Mouse (Mus musculus) liver, embryonic 13.5 days (tissue): ENCODE results near the gene Pln. TPM values are rescaled to one million over a fixed set of nuclear protein-coding genes. Genes with fewer than 3 reads are reported as not detected.

ENCODE experiments used
- ATAC-seq: fragments of 200-750 bp; cut with Nextera tagmentation; 2 replicates; pipeline ENCODE4 v1.8.0; 2017; ENCODE audit warnings: low read depth, mild to moderate bottlenecking, moderate number of reproducible peaks, moderate library complexity
- DNase-seq: peaks from one replicate; pipeline ENCODE4 v3.0.0; 2022
- H3K27ac ChIP-seq: fragments of 300-500 bp; sonication (generic); 2 replicates; pipeline ENCODE4 v1.5.1; 2015; ENCODE audit warnings: moderate library complexity, mild to moderate bottlenecking, inconsistent platforms
- H3K27me3 ChIP-seq: fragments of 300-500 bp; sonication (generic); 2 replicates; pipeline ENCODE4 v1.6.1; 2015; ENCODE audit warnings: mild to moderate bottlenecking, inconsistent platforms
- H3K36me3 ChIP-seq: fragments of 300-500 bp; sonication (generic); 2 replicates; pipeline ENCODE4 v1.6.1; 2015; ENCODE audit warnings: mild to moderate bottlenecking, inconsistent platforms
- H3K4me1 ChIP-seq: fragments of 300-500 bp; sonication (generic); replicated peaks from 2 replicates; pipeline ENCODE4 v1.6.1; 2015; ENCODE audit warnings: inconsistent platforms
- H3K4me2 ChIP-seq: fragments of 300-500 bp; sonication (generic); 2 replicates; pipeline ENCODE4 v1.6.1; 2015; ENCODE audit warnings: inconsistent platforms, mild to moderate bottlenecking, moderate library complexity
- H3K4me3 ChIP-seq: fragments of 300-500 bp; sonication (generic); replicated peaks from 2 replicates; pipeline ENCODE4 v1.5.1; 2015; ENCODE audit warnings: mild to moderate bottlenecking, inconsistent platforms
- H3K9ac ChIP-seq: fragments of 300-500 bp; sonication (generic); 2 replicates; pipeline ENCODE4 v1.6.1; 2015; ENCODE audit warnings: mild to moderate bottlenecking, inconsistent platforms
- H3K9me3 ChIP-seq: fragments of 300-500 bp; sonication (generic); replicated peaks from 2 replicates; pipeline ENCODE4 v1.6.1; 2016; ENCODE audit warnings: inconsistent platforms
- WGBS: fragments of 180-500 bp; shearing (Covaris S2); methylation state at CpG from one replicate; pipeline ENCODE4 v1.1.7; 2015; ENCODE audit not compliant: insufficient replicate concordance; 5-methylcytosine and 5-hydroxymethylcytosine counted together
- polyA plus RNA-seq: library from polyadenylated mRNA; unstranded; fragments of >200 nt; fragmentation: Nextera tagmentation; extraction: Ambion mirVana; gene quantifications from 2 replicates; pipeline ENCODE4 v1.2.1, GENCODE M21; 2015

Pln gene
- polyA plus RNA-seq = 0.37 and 1.1 TPM in 2 replicates

DNA sequence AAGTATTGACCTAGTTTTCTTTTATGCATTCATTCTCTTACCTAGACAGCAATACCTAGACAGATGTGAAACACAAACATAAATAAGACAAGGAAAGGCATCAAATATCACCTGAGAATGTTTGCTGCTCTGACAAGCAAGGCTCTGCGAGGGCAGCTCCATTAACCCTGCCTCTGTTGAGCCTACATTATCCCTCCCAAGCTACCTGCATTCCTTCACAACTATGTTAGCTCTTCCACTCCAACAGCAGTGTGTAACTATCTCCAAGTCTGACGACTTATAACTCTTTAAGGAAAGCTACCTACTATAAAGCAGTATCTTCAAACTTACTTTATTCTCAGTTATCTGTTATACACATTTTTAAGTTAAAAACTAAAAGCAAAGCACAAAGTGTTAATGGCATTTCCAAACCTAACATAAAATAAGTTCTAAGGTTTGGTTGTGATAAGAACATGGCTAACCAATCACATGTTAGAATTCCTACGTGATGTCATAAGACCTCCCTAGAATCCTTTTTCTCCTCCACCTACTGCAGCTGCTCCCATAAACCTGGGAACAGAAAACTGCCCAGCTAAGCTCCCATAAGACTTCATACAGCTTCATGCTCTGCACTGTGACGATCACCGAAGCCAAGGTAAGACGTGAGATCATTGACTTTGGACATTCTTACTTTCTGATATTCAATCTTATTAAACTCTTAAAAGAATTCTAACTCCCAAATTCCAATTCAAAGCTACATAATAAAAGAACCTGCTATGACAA, at the start of gene Pln:
Gene Pln, plus strand, starts transcription at position 506 of the 762 bp plus-strand sequence.
- Histone ChIP-seq H3K9ac (no peak within 1 kb of the TSS), H3K4me1 (peaks cover 38% of the 10 kb centered on the region), H3K9me3 (no peaks in the 10 kb centered on the region), H3K4me2 (no peak within 1 kb of the TSS), H3K27me3 (no peaks in the 10 kb centered on the region), H3K4me3 (no peak within 1 kb of the TSS), H3K27ac (no peak within 1 kb of the TSS; the same call in 1 of the 2 replicates), H3K36me3 (no peaks in the 10 kb centered on the region)
- ATAC-seq (no peak), DNase-seq (no peak)
- 71% methylated on average over 6 of the region's 6 CpGs for WGBS

GRCm38 (mm10) chr10:53305867-53306266, 31.6 kb upstream of the Pln start:
- whole genome bisulfite sequencing = 44% methylated on average over 3 of the region's 3 CpGs
- ATAC-seq = no peak
- Histone ChIP-seq H3K9ac (no peak overlapping the region), H3K36me3 (no peaks in the 10 kb centered on the region), H3K4me1 (no peaks in the 10 kb centered on the region), H3K4me3 (no peak overlapping the region), H3K27me3 (no peaks in the 10 kb centered on the region), H3K4me2 (no peak overlapping the region), H3K9me3 (no peaks in the 10 kb centered on the region), H3K27ac (no peak overlapping the region)
- no peak for DNase-seq

- Histone ChIP-seq H3K4me2 (no peak overlapping the region), H3K27me3 (no peaks in the 10 kb centered on the region), H3K4me1 (no peaks in the 10 kb centered on the region), H3K4me3 (no peak overlapping the region), H3K27ac (no peak overlapping the region), H3K36me3 (no peaks in the 10 kb centered on the region), H3K9me3 (no peaks in the 10 kb centered on the region), H3K9ac (no peak overlapping the region)
- 79% methylated on average over 3 of the region's 3 CpGs for WGBS
- DNase-seq (no peak), ATAC-seq (no peak)
Observed at GRCm38 (mm10) chr10:53306674-53307073, 30.8 kb upstream of the Pln start.

DNA sequence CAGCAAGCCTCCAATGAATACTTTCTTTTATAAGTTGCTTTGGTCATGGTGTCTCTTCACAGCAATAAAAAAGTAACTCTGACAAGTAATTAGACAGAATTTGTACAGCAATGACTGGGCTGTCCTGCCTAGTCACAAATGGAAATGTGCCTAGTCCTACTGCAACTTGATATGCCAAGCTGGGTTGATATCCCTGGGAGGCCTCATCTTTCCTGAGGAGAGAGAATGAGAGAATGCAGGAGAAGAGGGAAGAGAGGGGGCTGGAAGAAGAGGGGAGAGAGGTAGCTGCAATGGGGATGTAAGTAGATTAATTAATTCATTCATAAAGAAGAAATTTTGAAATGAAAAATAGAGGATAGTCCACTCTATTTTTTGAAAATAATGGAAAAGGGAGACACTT, 14.1 kb upstream of the Pln start:
- DNase-seq (no peak), ATAC-seq (no peak)
- Histone ChIP-seq H3K4me1 (peaks cover 9% of the 10 kb centered on the region), H3K9me3 (no peaks in the 10 kb centered on the region), H3K27me3 (no peaks in the 10 kb centered on the region), H3K9ac (no peak overlapping the region), H3K4me2 (no peak overlapping the region), H3K4me3 (no peak overlapping the region), H3K36me3 (no peaks in the 10 kb centered on the region), H3K27ac (no peak overlapping the region)

GRCm38 (mm10) chr10:53324663-53325062, 12.8 kb upstream of the Pln start:
- H3K9me3 ChIP-seq = no peaks in the 10 kb centered on the region
- no peak overlapping the region for H3K9ac ChIP-seq
- H3K4me3 ChIP-seq = no peak overlapping the region
- no peak for DNase-seq
- ATAC-seq = peak; percentile 85
- no peaks in the 10 kb centered on the region for H3K27me3 ChIP-seq
- no peak overlapping the region for H3K27ac ChIP-seq
- no peaks in the 10 kb centered on the region for H3K36me3 ChIP-seq
- H3K4me1 ChIP-seq = peaks cover 9% of the 10 kb centered on the region
- 5% methylated on average over 1 of the region's 1 CpGs for WGBS
- H3K4me2 ChIP-seq = no peak overlapping the region

GRCm38 (mm10) chr10:53326367-53326766, 11.1 kb upstream of the Pln start:
- Histone ChIP-seq H3K36me3 (no peaks in the 10 kb centered on the region), H3K4me2 (no peak overlapping the region), H3K4me1 (peaks cover 9% of the 10 kb centered on the region), H3K27ac (no peak overlapping the region), H3K9me3 (no peaks in the 10 kb centered on the region), H3K27me3 (no peaks in the 10 kb centered on the region), H3K9ac (no peak overlapping the region), H3K4me3 (no peak overlapping the region)
- ATAC-seq = no peak
- DNase-seq = no peak

DNA sequence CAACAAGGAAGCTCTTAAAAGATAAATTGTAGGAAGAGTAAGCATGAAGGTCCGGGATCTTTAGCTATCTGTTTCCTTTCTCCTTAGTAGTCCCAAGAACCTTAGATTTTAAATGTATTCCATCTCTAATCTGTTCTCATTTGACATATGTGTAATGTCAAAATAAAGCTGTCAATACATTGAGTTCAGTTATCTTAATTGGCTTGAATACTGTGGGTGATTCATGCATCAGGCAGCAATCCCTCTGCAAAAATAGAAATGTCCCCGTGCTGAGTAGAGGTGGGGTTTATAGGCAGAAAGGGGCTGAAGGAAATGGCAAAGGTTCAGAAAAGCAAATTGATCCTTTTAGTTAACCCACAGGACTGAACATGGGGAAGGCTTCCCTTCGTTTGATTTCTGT, 8.2 kb upstream of the Pln start:
- H3K27ac ChIP-seq = no peak overlapping the region
- no peak for DNase-seq
- 69% methylated on average over 3 of the region's 3 CpGs for WGBS

GRCm38 (mm10) chr10:53332752-53333151, 4.7 kb upstream of the Pln start:
- DNase-seq (no peak), ATAC-seq (no peak)
- Histone ChIP-seq H3K9me3 (no peaks in the 10 kb centered on the region), H3K9ac (no peak overlapping the region), H3K36me3 (no peaks in the 10 kb centered on the region), H3K27ac (no peak overlapping the region), H3K4me3 (no peak overlapping the region), H3K4me1 (peaks cover 38% of the 10 kb centered on the region), H3K27me3 (no peaks in the 10 kb centered on the region), H3K4me2 (no peak overlapping the region)
- WGBS = 25% methylated on average over 2 of the region's 2 CpGs

More for the DNA sequence above, 8.2 kb upstream of the Pln start:
- H3K27me3 ChIP-seq = no peaks in the 10 kb centered on the region
- no peak overlapping the region for H3K4me2 ChIP-seq
- no peak for ATAC-seq
- no peaks in the 10 kb centered on the region for H3K36me3 ChIP-seq
- H3K9me3 ChIP-seq = no peaks in the 10 kb centered on the region
- no peak overlapping the region for H3K9ac ChIP-seq
- no peak overlapping the region for H3K4me3 ChIP-seq
- peaks cover 24% of the 10 kb centered on the region for H3K4me1 ChIP-seq

- H3K9me3 ChIP-seq = no peaks in the 10 kb centered on the region
- peak; percentile 84 for ATAC-seq
- no peaks in the 10 kb centered on the region for H3K27me3 ChIP-seq
- no peak overlapping the region for H3K9ac ChIP-seq
- H3K4me3 ChIP-seq = no peak overlapping the region
- peak overlapping the region; percentile 30 for H3K27ac ChIP-seq
- peaks cover 38% of the 10 kb centered on the region for H3K4me1 ChIP-seq
- H3K36me3 ChIP-seq = no peaks in the 10 kb centered on the region
- WGBS = 56% methylated on average over 2 of the region's 2 CpGs
- H3K4me2 ChIP-seq = 0 out of 2 replicates have a peak overlapping the region, but pooled peaks have one; percentile 12
- DNase-seq = peak; percentile 36
Observed at GRCm38 (mm10) chr10:53335266-53335665, 2.2 kb upstream of the Pln start.

- no peaks in the 10 kb centered on the region for H3K27me3 ChIP-seq
- no peaks in the 10 kb centered on the region for H3K36me3 ChIP-seq
- peaks cover 38% of the 10 kb centered on the region for H3K4me1 ChIP-seq
- H3K9ac ChIP-seq = no peak overlapping the region
- DNase-seq (no peak), ATAC-seq (peak; percentile 73)
- H3K9me3 ChIP-seq = no peaks in the 10 kb centered on the region
- H3K27ac ChIP-seq = no peak overlapping the region
- H3K4me2 ChIP-seq = peak overlapping the region; percentile 17; the same call in 1 of the 2 replicates
- H3K4me3 ChIP-seq = no peak overlapping the region
- 42% methylated on average over 3 of the region's 3 CpGs for WGBS
Observed at GRCm38 (mm10) chr10:53335974-53336373, 1.5 kb upstream of the Pln start.

- Histone ChIP-seq H3K4me2 (no peak overlapping the region), H3K4me1 (peaks cover 26% of the 10 kb centered on the region), H3K36me3 (no peaks in the 10 kb centered on the region), H3K9me3 (no peaks in the 10 kb centered on the region), H3K9ac (no peak overlapping the region), H3K27ac (no peak overlapping the region), H3K27me3 (no peaks in the 10 kb centered on the region), H3K4me3 (no peak overlapping the region)
- DNase-seq (no peak), ATAC-seq (no peak)
- WGBS = 73% methylated on average over 2 of the region's 2 CpGs
Observed at GRCm38 (mm10) chr10:53339045-53339444, 1.6 kb downstream of the Pln start.

- peaks cover 5% of the 10 kb centered on the region for H3K4me1 ChIP-seq
- no peak overlapping the region for H3K4me3 ChIP-seq
- H3K4me2 ChIP-seq = no peak overlapping the region
- H3K9ac ChIP-seq = no peak overlapping the region
- DNase-seq (no peak), ATAC-seq (no peak)
- no peaks in the 10 kb centered on the region for H3K36me3 ChIP-seq
- H3K9me3 ChIP-seq = no peaks in the 10 kb centered on the region
- no peaks in the 10 kb centered on the region for H3K27me3 ChIP-seq
- WGBS = 73% methylated on average over 7 of the region's 7 CpGs
- H3K27ac ChIP-seq = no peak overlapping the region
Observed at GRCm38 (mm10) chr10:53341288-53341965, 4.0 kb downstream of the Pln start.
